Mouse (Mus musculus) kidney, embryonic 14.5 days (tissue): ENCODE measurements around the gene Ptpn21. TPM values are rescaled to one million over a fixed set of nuclear protein-coding genes. Genes with fewer than 3 reads are reported as not detected.

Experiments used
- ATAC-seq: fragments of 200-750 bp; cut with Nextera tagmentation; 2 replicates; pipeline ENCODE4 v1.8.0; 2017; ENCODE audit warnings: moderate number of reproducible peaks, mild to moderate bottlenecking, moderate TSS enrichment, moderate library complexity; ENCODE audit not compliant: low FRiP score, low TSS enrichment
- H3K27ac ChIP-seq: fragments of 300-500 bp; sonication (generic); 2 replicates; pipeline ENCODE4 v1.5.1; 2014; ENCODE audit warnings: low read depth, mild to moderate bottlenecking, low read length, moderate library complexity, mixed read lengths
- H3K27me3 ChIP-seq: fragments of 300-500 bp; sonication (generic); 2 replicates; pipeline ENCODE4 v1.6.1; 2014; ENCODE audit warnings: mild to moderate bottlenecking, low read length; ENCODE audit not compliant: control insufficient read depth, insufficient read depth
- H3K36me3 ChIP-seq: fragments of 300-500 bp; sonication (generic); 2 replicates; pipeline ENCODE4 v1.6.1; 2014; ENCODE audit warnings: low read length, mixed read lengths; ENCODE audit not compliant: control insufficient read depth, insufficient read depth
- H3K4me1 ChIP-seq: fragments of 300-500 bp; sonication (generic); 2 replicates; pipeline ENCODE4 v1.6.1; 2014; ENCODE audit warnings: low read length, mixed read lengths; ENCODE audit not compliant: control insufficient read depth, insufficient read depth
- H3K4me2 ChIP-seq: fragments of 300-500 bp; sonication (generic); replicated peaks from 2 replicates; pipeline ENCODE4 v1.6.1; 2014; ENCODE audit warnings: low read depth, mild to moderate bottlenecking, low read length
- H3K4me3 ChIP-seq: fragments of 300-500 bp; sonication (generic); 2 replicates; pipeline ENCODE4 v1.5.1; 2014; ENCODE audit warnings: mild to moderate bottlenecking, low read length
- H3K9ac ChIP-seq: fragments of 300-500 bp; sonication (generic); 2 replicates; pipeline ENCODE4 v1.6.1; 2014; ENCODE audit warnings: low read depth, mild to moderate bottlenecking, low read length, moderate library complexity
- H3K9me3 ChIP-seq: fragments of 300-500 bp; sonication (generic); 2 replicates; pipeline ENCODE4 v1.6.1; 2016; ENCODE audit warnings: low read length; ENCODE audit not compliant: control insufficient read depth
- WGBS: fragments of 180-500 bp; shearing (Covaris S2); extraction: QIAGEN DNeasy Blood & Tissue Kit; methylation state at CpG from one replicate; pipeline ENCODE4 v1.1.7; 2014; 5-methylcytosine and 5-hydroxymethylcytosine counted together
- polyA plus RNA-seq: library from polyadenylated mRNA; unstranded; fragments of >200 nt; fragmentation: Nextera tagmentation; extraction: Ambion mirVana; gene quantifications from 2 replicates; pipeline ENCODE4 v1.2.1, GENCODE M21; 2014

Gene Ptpn21
- polyA plus RNA-seq, 1 experiment from 2014 or later = 7.5 TPM

- H3K27me3 ChIP-seq = no peaks in the 10 kb centered on the region; the same call in 1 of the 2 replicates
- peaks cover 13% of the 10 kb centered on the region; the same call in 1 of the 2 replicates for H3K4me1 ChIP-seq
- no peak overlapping the region for H3K27ac ChIP-seq
- ATAC-seq = no peak
- H3K4me2 ChIP-seq = no peak overlapping the region
- no peak overlapping the region for H3K9ac ChIP-seq
- H3K4me3 ChIP-seq = no peak overlapping the region
- no peaks in the 10 kb centered on the region for H3K36me3 ChIP-seq
- no peaks in the 10 kb centered on the region for H3K9me3 ChIP-seq
- WGBS = 87% methylated on average over 11 of the region's 11 CpGs
These were observed 6.5 kb downstream of the Ptpn21 start for GRCm38 (mm10) chr12:98730682-98731081.

DNA sequence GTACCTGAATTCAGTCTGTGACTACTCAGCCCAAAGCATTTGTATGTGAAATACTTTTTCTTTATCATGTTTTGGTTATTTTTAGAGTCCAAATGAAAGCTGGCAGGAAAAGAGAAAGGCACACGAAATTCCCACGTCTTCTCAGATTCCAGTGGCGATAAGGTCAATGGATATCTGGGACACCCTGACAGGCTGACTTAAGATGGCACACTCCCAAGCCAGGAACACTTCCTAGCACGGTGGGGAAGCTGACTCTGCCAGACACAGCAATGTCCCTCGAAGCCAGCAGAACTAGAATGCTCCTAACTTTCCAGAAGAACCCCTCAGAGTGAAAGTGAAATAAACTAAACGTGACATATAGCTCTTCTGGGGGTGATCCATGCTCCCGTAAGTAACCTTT lies 10.0 kb downstream of the Ptpn21 start:
- H3K9me3 ChIP-seq = no peaks in the 10 kb centered on the region
- H3K4me3 ChIP-seq = no peak overlapping the region
- H3K4me1 ChIP-seq = no peaks in the 10 kb centered on the region
- no peaks in the 10 kb centered on the region for H3K27me3 ChIP-seq
- 67% methylated on average over 7 of the region's 7 CpGs for WGBS
- H3K27ac ChIP-seq = no peak overlapping the region
- no peaks in the 10 kb centered on the region for H3K36me3 ChIP-seq
- H3K4me2 ChIP-seq = no peak overlapping the region
- no peak for ATAC-seq
- H3K9ac ChIP-seq = no peak overlapping the region

DNA sequence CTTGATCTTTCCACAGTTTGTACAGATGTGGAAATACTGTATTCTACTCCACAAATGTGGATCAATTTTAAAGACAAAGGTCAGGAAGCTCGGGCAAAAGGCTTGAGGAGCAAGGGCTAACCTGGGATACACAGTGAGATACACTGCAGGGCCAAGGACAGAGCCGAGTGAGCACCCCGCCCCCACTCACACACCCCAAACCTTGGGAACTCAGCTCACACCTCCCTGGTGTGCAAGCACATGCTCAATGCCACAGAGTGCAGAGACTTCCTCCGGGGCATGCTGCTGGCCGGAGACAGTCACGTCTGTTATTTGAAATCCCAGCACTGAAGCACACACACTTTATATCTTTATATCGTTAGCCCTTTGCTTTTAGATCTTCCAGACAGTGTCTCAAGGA lies 11.1 kb downstream of the Ptpn21 start:
- H3K9me3 ChIP-seq = no peaks in the 10 kb centered on the region
- no peak overlapping the region for H3K4me2 ChIP-seq
- no peak overlapping the region for H3K9ac ChIP-seq
- 85% methylated on average over 7 of the region's 7 CpGs for WGBS
- no peak overlapping the region for H3K27ac ChIP-seq
- peaks cover under 1% of the 10 kb centered on the region; the same call in 1 of the 2 replicates for H3K4me1 ChIP-seq
- ATAC-seq = no peak
- no peaks in the 10 kb centered on the region for H3K27me3 ChIP-seq
- no peaks in the 10 kb centered on the region for H3K36me3 ChIP-seq
- H3K4me3 ChIP-seq = no peak overlapping the region

GRCm38 (mm10) chr12:98724976-98725375 lies 12.2 kb downstream of the Ptpn21 start:
- no peak for ATAC-seq

GRCm38 (mm10) chr12:98724224-98724623 lies 13.0 kb downstream of the Ptpn21 start:
- Histone ChIP-seq H3K4me3 (no peak overlapping the region), H3K9me3 (no peaks in the 10 kb centered on the region), H3K4me2 (no peak overlapping the region), H3K4me1 (peaks cover 11% of the 10 kb centered on the region; the same call in 1 of the 2 replicates), H3K36me3 (no peaks in the 10 kb centered on the region), H3K9ac (no peak overlapping the region), H3K27me3 (no peaks in the 10 kb centered on the region), H3K27ac (no peak overlapping the region)
- ATAC-seq = no peak
- 89% methylated on average over 7 of the region's 7 CpGs for WGBS

More at GRCm38 (mm10) chr12:98724976-98725375, 12.2 kb downstream of the Ptpn21 start:
- H3K4me2 ChIP-seq = no peak overlapping the region
- H3K27me3 ChIP-seq = no peaks in the 10 kb centered on the region
- H3K9me3 ChIP-seq = no peaks in the 10 kb centered on the region
- no peak overlapping the region for H3K9ac ChIP-seq
- no peak overlapping the region for H3K27ac ChIP-seq
- H3K4me3 ChIP-seq = no peak overlapping the region
- 59% methylated on average over 5 of the region's 5 CpGs for WGBS
- H3K36me3 ChIP-seq = no peaks in the 10 kb centered on the region
- H3K4me1 ChIP-seq = peaks cover 10% of the 10 kb centered on the region; the same call in 1 of the 2 replicates

DNA sequence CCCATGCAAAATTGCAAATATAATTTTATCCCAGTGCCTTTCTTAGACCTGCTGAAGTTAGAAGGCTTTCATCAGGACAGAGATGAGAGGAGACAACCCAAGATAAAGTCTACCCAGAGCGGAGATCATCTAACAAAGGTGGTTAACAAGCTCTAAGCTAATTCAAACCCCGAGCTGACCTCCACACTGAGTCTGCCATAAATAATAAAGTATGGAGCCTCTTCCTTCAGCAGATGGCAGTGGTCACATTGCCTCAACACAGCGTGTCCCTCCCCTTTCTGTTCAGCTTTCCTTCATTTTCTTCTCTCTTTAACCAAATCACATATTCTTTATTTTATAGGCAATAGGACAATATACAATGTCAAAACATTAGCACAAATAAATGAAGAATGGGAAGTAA lies 16.2 kb downstream of the Ptpn21 start:
- no peak for ATAC-seq
- Histone ChIP-seq H3K4me3 (no peak overlapping the region), H3K9ac (no peak overlapping the region), H3K27me3 (no peaks in the 10 kb centered on the region), H3K4me2 (no peak overlapping the region), H3K4me1 (peaks cover 11% of the 10 kb centered on the region; the same call in 1 of the 2 replicates), H3K27ac (no peak overlapping the region), H3K36me3 (no peaks in the 10 kb centered on the region), H3K9me3 (no peaks in the 10 kb centered on the region)
- 66% methylated on average over 3 of the region's 3 CpGs for WGBS

DNA sequence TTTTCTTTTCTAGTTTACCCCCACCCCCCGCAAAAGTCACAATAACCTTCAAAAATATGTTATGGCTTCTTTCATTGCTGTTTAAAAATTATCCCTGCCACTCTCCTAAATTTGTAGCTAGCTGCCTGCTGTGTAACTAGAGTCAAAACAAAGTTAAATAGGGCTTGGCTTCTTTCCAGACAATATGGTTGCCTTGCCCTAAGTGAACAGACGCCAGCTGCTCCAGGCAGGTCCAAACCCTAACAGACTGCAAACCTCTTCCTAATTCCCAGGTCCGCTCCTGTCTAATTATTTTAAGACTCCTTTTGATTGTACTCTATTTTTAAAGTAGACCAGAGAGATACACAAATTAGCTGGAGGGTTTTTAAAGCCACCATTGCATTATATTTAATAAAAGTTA lies 16.6 kb downstream of the Ptpn21 start:
- peaks cover 11% of the 10 kb centered on the region; the same call in 1 of the 2 replicates for H3K4me1 ChIP-seq
- no peak overlapping the region for H3K9ac ChIP-seq
- no peaks in the 10 kb centered on the region for H3K27me3 ChIP-seq
- H3K9me3 ChIP-seq = no peaks in the 10 kb centered on the region
- H3K36me3 ChIP-seq = no peaks in the 10 kb centered on the region
- WGBS = 53% methylated on average over 3 of the region's 3 CpGs
- H3K27ac ChIP-seq = no peak overlapping the region
- H3K4me2 ChIP-seq = no peak overlapping the region
- ATAC-seq = no peak
- H3K4me3 ChIP-seq = no peak overlapping the region

GRCm38 (mm10) chr12:98716142-98716541 lies 21.1 kb downstream of the Ptpn21 start:
- Histone ChIP-seq H3K9me3 (no peaks in the 10 kb centered on the region), H3K4me2 (no peak overlapping the region), H3K9ac (no peak overlapping the region), H3K4me3 (no peak overlapping the region), H3K27ac (no peak overlapping the region), H3K27me3 (no peaks in the 10 kb centered on the region), H3K4me1 (peaks cover 16% of the 10 kb centered on the region), H3K36me3 (no peaks in the 10 kb centered on the region)
- ATAC-seq = no peak
- 84% methylated on average over 2 of the region's 2 CpGs for WGBS

DNA sequence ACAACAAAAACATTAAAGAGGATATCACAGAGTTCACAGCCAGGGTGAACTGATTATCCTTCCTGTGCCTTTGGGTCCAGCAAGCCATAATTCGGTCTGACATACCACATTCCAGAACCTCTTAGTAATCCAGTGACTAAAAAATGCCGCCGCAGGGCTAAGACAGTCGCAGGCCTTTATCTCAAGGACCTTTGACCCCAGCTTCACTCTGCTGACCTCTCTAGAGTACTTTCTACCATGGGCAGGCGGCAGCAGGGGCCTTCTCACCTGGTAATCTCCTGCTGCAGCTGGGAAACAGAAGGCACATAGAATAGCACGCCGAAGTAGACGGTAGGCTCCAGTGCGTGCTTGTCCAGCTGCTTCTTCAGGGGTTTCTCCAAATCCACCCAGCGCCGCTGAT lies 22.4 kb downstream of the Ptpn21 start:
- WGBS = 55% methylated on average over 11 of the region's 11 CpGs
- H3K27ac ChIP-seq = no peak overlapping the region
- no peak overlapping the region for H3K9ac ChIP-seq
- peaks cover 5% of the 10 kb centered on the region; the same call in 1 of the 2 replicates for H3K4me1 ChIP-seq
- H3K4me3 ChIP-seq = no peak overlapping the region
- no peak for ATAC-seq
- H3K4me2 ChIP-seq = no peak overlapping the region
- H3K36me3 ChIP-seq = no peaks in the 10 kb centered on the region
- no peaks in the 10 kb centered on the region for H3K27me3 ChIP-seq
- H3K9me3 ChIP-seq = no peaks in the 10 kb centered on the region
